Mouse (Mus musculus): ENCODE results near the gene Gcn1l1. TPM values are rescaled to one million over a fixed set of nuclear protein-coding genes. Genes with fewer than 3 reads are reported as not detected.

The Gcn1l1 gene
- total RNA-seq, 1 experiment from 2014 or later = 39.8 TPM

DNA sequence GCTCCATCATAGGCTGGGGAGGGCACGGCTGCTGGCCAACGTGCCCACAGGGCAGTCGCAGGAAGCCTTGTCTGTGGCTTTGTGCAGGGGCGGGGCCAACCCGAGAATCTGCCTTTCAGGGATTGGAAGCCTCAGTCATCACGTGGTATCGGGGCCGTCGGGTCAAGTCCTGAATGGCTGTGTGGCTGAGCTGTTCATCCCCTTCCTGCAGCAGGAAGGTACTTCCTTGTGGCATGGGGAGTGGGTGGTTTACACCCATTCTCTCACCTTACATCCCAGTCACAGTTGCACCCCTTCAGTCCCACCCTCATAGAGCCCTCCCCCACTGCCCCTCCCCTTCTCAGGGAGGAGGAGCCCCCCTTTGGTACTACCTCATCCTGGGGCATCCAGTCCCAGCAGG lies 16.6 kb downstream of the Gcn1l1 start:
- ATAC-seq (ENCODE audit: extremely low read depth, insufficient number of reproducible peaks, low FRiP score, poor library complexity, severe bottlenecking) = no peak

DNA sequence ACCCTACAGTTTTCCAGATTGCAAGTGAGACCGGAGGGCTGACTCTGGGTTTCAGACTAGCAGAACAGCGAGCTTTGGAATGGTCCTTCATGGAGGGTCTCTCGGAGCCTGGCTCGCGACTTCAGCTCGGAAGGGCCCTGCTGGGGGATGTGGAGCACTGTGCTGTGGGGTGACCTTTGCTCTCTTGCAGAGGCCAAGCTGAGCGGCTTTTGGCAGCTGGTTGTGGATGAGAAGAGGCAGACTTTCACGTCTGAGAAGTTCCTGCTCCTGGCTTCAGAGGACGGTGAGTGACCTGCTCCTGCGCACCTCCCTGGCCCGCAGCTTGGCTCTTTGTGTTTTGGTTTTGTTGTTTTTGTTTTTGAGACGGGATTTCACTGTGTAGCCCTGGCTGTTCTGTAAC lies 20.6 kb downstream of the Gcn1l1 start:
- no peak for ATAC-seq (ENCODE audit: extremely low read depth, insufficient number of reproducible peaks, low FRiP score, poor library complexity, severe bottlenecking)

DNA sequence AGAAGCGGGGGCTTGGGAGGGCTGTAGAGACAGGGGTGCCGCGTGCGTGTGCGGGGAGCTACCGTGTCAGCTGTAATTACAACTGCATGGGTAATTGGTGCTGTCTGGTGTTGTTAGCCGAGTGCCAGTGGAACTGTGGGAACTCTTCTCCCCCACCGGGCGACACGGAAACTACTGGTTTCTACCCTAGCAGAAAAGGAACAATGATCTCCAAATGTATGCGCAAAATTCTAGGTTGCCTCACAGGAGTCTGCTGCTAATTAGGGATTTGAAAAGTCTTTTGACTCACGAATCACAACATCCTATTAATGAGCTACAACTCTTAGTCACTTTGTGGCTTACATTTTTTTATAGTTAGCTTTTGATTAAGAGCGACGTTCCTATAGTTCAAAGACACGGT lies 21.1 kb downstream of the Gcn1l1 start:
- no peak for ATAC-seq (ENCODE audit: extremely low read depth, insufficient number of reproducible peaks, low FRiP score, poor library complexity, severe bottlenecking)

DNA sequence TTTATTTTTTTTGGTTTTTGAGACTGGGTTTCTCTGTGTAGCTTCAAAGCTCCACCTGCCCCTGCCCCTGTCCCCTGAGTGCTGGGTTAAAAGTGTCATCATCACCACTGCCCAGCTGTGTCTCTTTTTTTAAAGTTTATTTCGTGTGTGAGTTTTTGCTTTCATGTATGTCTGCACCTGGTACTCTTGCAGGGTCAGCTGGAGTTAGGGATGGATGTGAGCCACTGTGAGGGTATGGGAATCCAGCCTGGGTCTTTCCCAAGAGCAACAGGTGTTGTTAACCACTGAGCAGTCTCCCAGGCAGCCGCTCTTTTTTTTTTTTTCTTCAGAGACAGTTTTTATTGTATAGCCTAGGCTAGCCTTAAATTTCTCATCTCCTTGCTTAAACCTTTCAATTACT lies 21.7 kb downstream of the Gcn1l1 start:
- ATAC-seq (ENCODE audit: extremely low read depth, insufficient number of reproducible peaks, low FRiP score, poor library complexity, severe bottlenecking) = no peak

DNA sequence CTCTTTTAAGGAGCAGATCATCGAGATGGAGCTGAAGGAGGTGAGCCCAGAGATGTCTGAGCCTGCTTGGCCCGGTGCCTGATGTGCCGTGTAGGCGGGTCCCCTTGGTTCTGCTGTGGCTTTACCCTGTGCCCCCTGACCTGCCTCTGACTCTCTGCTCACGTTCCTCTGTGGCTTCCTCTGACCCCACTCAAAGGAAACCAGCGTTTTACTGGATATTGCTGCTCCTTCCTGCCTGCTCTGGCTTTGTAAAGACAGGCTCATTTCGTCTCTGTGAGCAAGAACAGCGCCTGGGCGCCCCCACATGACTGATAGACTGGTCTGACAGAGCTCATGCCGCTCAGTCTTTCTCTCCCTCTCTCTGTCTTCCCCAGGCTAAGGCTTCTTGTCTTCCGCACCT lies 26.0 kb downstream of the Gcn1l1 start:
- ATAC-seq (ENCODE audit: extremely low read depth, insufficient number of reproducible peaks, low FRiP score, poor library complexity, severe bottlenecking) = no peak

DNA sequence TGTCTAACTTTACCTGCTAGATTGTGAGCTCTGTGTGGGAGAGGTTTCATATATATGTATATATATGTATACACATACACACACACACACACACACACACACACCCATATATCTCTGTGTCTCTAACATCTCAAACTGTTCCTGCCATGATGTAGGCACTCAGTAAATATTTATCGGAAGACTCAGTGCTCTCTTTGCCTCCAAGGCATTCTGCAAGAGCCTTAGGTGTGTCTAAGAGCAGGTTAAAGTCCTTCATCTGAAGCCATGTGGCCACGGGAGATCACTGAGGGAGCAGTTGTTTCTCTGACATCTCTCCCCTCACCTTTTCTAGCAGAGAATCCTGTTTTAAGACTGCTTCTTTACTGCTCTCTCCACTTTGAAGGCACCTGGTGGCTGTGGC lies 26.5 kb downstream of the Gcn1l1 start:
- ATAC-seq (ENCODE audit: extremely low read depth, insufficient number of reproducible peaks, low FRiP score, poor library complexity, severe bottlenecking) = no peak

DNA sequence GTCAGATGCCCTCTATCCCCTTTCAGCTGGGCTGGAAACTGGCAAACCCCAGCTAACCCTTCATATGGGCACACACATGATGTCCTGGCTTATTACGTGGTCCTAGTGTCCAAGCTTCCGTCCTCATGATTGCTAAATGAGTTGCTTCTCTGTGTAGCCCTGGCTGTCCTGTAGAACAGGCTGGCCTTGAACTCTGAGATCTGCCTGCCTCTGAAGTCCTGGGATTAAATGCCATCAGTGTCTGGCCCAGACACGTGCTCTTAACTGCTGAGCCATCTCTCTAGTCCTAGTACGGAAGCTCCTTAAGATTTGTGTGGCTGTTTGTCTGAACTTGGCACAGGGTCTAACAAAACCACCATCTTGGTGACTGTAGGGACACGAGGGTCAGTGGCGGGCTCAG lies 38.5 kb downstream of the Gcn1l1 start:
- ATAC-seq (ENCODE audit: extremely low read depth, insufficient number of reproducible peaks, low FRiP score, poor library complexity, severe bottlenecking) = no peak

DNA sequence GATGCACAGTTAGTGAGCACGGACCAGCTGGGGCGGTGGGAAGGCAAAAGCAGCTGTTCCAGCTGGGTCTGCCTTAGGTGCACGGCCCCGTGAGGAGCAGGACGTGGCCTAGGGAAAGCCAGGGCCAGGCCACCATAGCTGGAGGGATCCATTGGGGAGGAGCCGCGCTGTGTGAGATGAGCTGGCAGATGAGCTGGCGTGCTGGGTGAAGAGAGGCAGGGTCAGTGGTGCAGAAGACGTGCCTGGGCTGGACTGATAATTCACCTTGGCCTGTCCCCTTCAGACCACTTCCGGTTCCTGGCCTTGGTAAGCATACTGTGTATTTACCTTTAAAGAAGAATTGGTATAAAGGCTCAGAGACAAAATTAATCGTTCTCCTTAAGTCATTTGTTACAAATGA lies 46.5 kb downstream of the Gcn1l1 start:
- no peak for ATAC-seq (ENCODE audit: extremely low read depth, insufficient number of reproducible peaks, low FRiP score, poor library complexity, severe bottlenecking)

DNA sequence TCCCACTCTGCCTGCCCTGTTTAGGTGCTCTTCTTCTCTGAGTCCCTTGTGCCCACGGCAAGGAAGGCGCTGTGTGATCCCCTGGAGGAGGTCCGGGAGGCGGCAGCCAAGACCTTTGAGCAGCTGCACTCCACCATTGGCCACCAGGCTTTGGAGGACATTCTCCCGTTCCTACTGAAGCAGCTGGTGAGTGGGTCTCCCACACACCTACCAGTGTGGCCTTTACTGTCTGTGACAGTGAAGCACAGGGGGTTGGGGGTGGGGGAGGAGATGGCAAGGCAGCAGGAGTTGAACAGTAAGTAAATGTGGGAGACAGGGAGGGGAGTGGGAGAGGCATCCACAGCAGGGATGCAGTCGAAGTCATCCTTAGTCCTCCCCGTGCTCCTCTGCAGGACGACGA lies 48.3 kb downstream of the Gcn1l1 start:
- no peak for ATAC-seq (ENCODE audit: extremely low read depth, insufficient number of reproducible peaks, low FRiP score, poor library complexity, severe bottlenecking)

DNA sequence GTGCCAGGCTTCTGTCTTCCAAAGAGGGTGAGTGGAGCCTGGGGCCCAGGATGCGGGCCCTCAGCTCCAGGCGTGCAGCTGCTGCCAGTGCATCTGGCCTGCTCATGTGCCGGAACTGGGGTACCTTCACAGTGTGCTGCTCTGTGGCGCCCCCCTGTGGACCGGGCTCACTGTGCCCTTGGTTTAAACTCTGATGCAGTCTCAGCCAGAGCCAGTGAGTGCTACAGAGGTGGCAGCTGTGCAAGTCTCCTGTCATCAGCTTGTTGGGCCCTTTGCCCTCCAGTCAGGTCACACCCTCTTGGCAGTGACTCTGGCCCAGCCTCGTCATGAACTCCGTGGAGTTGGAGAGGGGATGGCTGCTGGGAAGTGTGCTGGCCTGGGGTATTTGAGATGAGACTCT lies 49.9 kb downstream of the Gcn1l1 start:
- ATAC-seq (ENCODE audit: extremely low read depth, insufficient number of reproducible peaks, low FRiP score, poor library complexity, severe bottlenecking) = peak; percentile 40

DNA sequence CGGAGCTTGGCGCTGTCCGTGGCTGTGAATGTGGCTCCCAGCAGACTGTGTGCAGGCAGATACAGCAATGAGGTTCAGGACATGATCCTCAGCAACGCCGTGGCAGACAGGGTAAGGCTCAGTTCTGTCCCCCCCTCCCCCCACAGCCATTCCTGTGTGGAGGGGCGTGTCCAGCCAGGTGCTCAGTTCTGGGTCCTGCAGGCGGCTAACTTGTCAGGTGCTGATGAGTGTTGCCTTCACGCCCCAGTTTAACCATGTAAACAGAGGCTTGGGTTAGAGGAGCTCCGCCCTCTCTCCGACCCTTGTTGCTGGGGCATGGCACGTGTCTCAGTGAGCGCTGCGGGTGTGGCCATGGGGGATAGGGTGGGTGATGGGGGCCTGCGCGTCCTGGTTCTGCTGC lies 54.6 kb downstream of the Gcn1l1 start:
- no peak for ATAC-seq (ENCODE audit: extremely low read depth, insufficient number of reproducible peaks, low FRiP score, poor library complexity, severe bottlenecking)

DNA sequence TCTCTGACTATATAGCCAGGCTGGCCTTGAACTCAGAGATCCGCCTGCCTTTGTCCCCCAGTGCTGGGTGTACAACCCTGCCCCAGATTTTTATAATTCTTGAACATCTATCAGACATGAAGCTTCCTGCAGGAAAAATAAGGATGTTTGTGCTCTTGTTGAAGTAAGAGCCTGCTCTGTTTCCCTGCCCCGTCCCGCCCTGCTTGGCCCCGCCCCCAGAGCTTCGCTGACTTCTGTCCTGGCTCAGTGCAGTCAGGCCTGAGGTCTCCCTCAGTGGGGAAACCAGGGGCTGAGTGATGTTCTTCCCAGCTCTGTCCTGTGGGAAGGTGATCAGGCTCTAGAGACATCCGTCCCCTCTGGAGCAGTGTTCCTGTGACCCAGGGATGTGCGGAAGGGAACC lies 57.6 kb downstream of the Gcn1l1 start:
- ATAC-seq (ENCODE audit: extremely low read depth, insufficient number of reproducible peaks, low FRiP score, poor library complexity, severe bottlenecking) = no peak

DNA sequence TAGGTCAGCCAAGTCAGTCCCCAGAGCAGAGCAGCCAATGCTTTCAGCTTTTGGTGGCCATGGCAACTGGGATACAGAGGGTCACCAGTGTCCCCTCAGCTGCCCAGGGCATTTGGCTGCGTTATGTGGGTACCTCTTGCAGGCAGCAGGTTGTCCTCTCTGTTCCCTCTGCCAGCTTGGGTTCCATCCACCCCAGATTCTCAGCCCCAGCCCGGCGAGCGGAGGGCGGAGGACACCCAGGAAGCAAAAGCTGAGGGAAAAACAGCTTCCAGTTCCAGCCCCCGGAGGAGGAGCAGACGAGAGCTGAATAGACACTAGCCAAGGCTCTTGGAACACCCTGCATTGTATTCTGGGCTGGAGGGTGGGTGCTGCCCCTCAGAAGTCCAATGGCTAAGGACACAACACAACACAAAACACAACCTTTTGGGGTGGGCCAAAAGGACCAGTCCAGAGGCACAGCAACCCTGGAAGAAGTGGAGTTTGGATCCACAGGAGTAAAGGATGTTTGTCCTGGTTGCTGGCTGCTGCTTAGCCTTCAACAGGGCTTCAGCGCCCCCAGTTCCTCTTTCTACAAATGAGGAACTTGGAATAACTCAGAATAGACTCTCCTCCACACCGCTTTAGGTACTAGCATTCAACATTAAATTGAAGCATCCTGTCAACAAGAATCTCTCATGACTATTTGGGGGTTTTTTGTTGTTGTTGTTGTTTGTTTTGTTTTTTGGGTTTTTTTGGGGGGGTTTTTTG lies 58.8 kb downstream of the Gcn1l1 start:
- peak; percentile 72 for ATAC-seq (ENCODE audit: extremely low read depth, insufficient number of reproducible peaks, low FRiP score, poor library complexity, severe bottlenecking)

DNA sequence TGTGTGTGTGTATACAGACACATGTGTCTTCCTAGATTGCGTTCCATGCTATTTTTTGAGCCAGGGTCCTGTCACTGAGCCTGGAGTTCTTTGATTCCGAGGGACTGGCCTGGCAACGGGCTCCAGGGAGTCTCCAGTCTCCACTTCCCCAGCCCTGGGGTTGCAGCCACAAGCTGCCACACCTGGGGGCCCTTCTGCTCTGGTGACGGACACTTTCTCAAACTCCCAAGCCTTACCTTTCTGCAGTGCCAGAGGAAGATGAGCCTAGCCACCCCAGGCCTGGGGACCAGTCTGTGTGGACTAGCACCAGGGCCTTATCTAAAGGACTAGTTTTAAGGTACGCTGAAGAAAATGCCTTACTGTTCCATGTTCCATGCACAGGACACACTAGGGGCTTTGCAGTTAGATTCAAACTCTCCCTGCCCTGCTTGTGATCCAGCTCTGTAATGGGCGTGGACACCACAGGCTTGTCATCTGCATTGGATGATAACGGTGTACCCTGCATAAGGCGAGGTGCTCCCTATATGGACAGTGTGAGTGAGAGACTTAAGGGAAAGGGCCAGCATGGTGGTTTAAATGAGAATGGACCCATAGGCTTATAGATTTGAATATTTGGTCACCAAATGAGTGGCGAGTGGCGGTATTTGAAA lies 61.3 kb downstream of the Gcn1l1 start:
- ATAC-seq (ENCODE audit: extremely low read depth, insufficient number of reproducible peaks, low FRiP score, poor library complexity, severe bottlenecking) = no peak

DNA sequence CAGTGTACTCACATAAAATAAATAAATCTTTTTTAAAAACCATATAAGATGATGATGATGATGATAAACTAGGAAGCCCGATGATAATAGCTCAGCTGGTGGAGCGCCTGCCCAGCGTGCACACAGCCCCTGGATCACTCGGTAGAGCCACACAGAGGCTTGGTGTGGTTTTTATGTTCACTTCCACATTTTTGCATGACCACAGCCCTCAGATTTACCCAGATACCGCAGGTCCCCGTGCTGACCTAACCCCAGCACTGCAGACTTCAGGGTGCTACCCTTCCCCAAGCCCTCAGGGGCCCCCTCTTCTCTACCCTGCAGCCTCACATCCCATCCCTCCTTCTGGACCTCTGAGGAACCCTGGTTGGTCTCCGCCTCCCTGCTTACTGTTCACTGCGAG lies 63.0 kb downstream of the Gcn1l1 start:
- ATAC-seq (ENCODE audit: extremely low read depth, insufficient number of reproducible peaks, low FRiP score, poor library complexity, severe bottlenecking) = no peak

DNA sequence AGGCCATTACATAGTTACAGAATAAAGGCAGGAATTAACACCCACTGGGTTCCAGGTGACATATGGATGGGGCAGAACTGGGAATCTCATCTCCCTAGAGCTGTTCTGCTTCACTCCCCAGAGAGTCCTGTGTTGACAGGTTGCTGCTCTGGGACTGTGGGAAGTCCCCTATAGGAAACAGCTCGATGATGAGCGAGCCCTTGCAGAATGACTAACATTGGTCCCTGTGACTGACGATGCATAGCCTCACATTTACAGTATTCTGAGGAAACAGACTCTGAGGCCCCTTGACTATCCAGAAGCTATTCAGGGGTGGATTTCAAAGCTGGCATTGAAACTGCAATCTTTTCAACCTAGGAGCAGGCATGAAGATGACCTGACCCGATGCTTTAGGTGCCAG lies 64.6 kb downstream of the Gcn1l1 start:
- no peak for ATAC-seq (ENCODE audit: extremely low read depth, insufficient number of reproducible peaks, low FRiP score, poor library complexity, severe bottlenecking)

DNA sequence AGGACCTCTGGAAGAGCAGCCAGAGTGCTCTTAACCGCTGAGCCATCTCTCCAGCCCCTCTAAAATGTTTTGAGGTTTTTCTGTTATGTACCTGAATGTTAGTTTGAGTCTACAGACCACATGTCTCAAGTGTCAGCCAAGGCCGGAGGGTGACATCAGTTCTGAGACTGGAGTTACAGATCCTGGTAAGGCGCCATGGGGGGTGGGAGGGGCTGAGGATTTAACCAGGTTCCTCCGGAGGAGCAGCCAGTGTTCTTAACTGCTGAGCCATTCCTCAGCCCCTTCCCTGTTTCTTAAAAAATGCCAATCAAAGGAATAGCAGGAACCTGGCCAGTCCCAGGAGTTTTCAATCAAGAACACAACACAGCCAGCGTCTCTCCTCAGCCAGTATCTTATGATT lies 65.2 kb downstream of the Gcn1l1 start:
- no peak for ATAC-seq (ENCODE audit: extremely low read depth, insufficient number of reproducible peaks, low FRiP score, poor library complexity, severe bottlenecking)

DNA sequence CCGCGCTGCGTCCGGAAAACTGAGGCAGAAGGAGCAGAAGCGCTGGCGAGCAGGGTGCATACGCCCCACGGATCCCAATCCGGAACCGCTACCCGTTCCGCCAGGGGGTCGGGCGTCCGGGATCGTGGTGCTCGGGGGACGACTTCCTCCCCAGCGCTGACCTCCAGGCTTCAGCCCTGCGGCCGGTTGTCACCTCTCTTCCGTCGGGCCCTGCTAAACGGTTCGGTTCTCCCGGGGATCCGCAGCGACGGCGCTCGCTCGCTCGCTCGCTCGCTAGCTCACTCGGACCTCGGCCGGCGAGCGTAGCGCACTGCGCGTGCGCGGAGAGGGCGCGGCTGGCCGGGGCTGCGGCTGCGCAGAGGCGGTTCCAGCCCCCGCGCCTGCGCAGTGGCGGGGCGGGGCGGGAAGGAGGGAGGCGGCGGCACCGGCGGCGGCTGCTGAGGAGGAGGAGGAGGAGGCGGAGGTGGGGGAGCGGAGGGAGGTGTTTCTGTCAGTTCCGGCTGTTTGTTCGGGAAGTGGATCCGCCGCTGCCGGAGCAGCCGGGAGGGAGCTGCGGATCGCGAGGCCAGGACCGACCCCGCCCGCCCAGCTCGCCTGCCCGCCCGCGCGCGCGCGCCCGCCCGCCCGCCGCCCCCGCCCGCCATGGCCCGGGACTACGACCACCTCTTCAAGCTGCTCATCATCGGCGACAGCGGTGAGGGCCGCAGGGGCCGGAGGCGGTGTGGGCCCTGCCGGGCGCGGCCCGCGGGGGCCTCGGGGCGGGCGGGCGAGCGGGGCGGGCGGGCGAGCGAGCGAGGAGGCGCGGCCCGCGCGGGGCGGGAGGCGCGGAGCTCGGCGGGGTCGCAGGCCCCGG lies 66.7 kb downstream of the Gcn1l1 start, which contains the start of gene Rab35:
Gene Rab35 (plus strand): TSS at position 404 of the 853 bp plus-strand sequence.
- peak; percentile 81 for ATAC-seq (ENCODE audit: extremely low read depth, insufficient number of reproducible peaks, low FRiP score, poor library complexity, severe bottlenecking)

DNA sequence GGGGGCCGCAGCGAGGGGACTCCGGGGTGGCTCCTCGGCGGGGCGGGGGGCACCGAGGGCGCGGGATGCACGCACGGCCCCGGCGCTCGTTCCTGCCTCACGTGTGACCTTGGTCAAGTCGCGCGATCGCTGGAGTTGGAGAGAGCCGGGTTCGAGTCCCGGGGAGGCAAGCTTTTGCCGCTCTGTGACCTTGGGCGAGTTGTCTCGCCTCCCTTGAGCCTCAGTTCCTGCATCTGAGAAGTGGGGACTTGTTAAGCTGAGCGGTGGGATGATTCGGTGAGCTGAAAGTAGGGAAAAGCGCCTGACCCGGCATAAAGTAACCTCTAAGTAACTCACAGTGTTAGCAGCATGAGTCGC lies 67.3 kb downstream of the Gcn1l1 start:
- no peak for ATAC-seq (ENCODE audit: extremely low read depth, insufficient number of reproducible peaks, low FRiP score, poor library complexity, severe bottlenecking)

DNA sequence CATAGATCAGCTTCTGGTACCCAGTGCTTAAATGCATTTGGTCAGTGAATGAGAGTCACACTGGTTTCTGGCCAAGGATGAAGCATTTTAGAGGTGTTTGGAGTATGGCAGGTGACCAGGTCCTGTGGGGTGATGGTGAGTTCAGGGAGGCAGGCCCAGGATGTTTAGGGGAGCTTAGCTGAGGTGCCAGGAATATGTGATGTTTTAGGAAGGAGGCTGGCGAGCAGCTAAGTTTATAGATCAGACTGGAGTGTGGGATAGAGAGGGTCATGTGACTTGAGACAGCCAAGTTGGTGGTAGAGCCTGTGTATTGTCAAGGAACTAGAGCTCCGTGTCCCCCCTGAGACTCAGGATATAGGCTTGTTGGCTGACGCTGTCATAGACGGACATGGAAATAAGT lies 68.0 kb downstream of the Gcn1l1 start:
- no peak for ATAC-seq (ENCODE audit: extremely low read depth, insufficient number of reproducible peaks, low FRiP score, poor library complexity, severe bottlenecking)

Measured in neutrophil, adult 5-6 weeks (primary cell).